ENCODE assay signal across 8 mouse cellular contexts in genomic region chr17:25556630-25557354, GRCm38 (mm10). TPM values are rescaled to one million over a fixed set of nuclear protein-coding genes. Genes with fewer than 3 reads are reported as not detected.
DNase-seq lines count a peak whose midpoint lies in the region; ATAC-seq lines count a peak whose summit lies in the region.

No protein-coding gene starts in this region.

- intact Hi-C loops in left cerebral cortex, postnatal 4 days (cut with DNase I) = no loop called here

- H3K27me3 ChIP-seq in embryonic facial prominence, embryonic 13.5 days = peaks cover 4% of the 10 kb centered on the region; the same call in 1 of the 2 replicates
- peaks cover 11% of the 10 kb centered on the region for H3K27me3 ChIP-seq in intestine, embryonic 15.5 days (replicated peaks)
- H3K27me3 ChIP-seq in midbrain, embryonic 13.5 days = peaks cover 7% of the 10 kb centered on the region

- 0 out of 2 replicates have a peak, but pooled peaks have one; percentile 17 for ATAC-seq in embryonic facial prominence, embryonic 13.5 days (ENCODE audit: insufficient number of reproducible peaks, insufficient read depth, low FRiP score, low TSS enrichment, low read depth)
- no peak for ATAC-seq in intestine, embryonic 15.5 days
- ATAC-seq in midbrain, embryonic 13.5 days = peak; percentile 71
- no peak for ATAC-seq in inflammation-experienced regulatory T-cells, adult 6 months

- 9% methylated on average over 21 of the region's 21 CpGs for WGBS in embryonic facial prominence, embryonic 13.5 days
- 11% methylated on average over 21 of the region's 21 CpGs for WGBS in intestine, embryonic 15.5 days
- 14% methylated on average over 21 of the region's 21 CpGs for WGBS in midbrain, embryonic 13.5 days

- H3K4me1 ChIP-seq in embryonic facial prominence, embryonic 13.5 days = peaks cover 26% of the 10 kb centered on the region
- H3K4me1 ChIP-seq in intestine, embryonic 15.5 days (replicated peaks) = peaks cover 12% of the 10 kb centered on the region
- peaks cover 48% of the 10 kb centered on the region for H3K4me1 ChIP-seq in midbrain, embryonic 13.5 days (replicated peaks)

- H3K36me3 ChIP-seq in embryonic facial prominence, embryonic 13.5 days = no peaks in the 10 kb centered on the region
- H3K36me3 ChIP-seq in intestine, embryonic 15.5 days = no peaks in the 10 kb centered on the region
- H3K36me3 ChIP-seq in midbrain, embryonic 13.5 days = no peaks in the 10 kb centered on the region

- peak overlapping the region; percentile 70 for H3K4me2 ChIP-seq in embryonic facial prominence, embryonic 13.5 days
- H3K4me2 ChIP-seq in intestine, embryonic 15.5 days (replicated peaks) = peak overlapping the region; percentile 54
- H3K4me2 ChIP-seq in midbrain, embryonic 13.5 days (replicated peaks) = peak overlapping the region; percentile 70

- H3K27ac ChIP-seq in embryonic facial prominence, embryonic 13.5 days = peak overlapping the region; percentile 57; the same call in 1 of the 2 replicates
- H3K27ac ChIP-seq in intestine, embryonic 15.5 days = no peak overlapping the region
- H3K27ac ChIP-seq in midbrain, embryonic 13.5 days = peak overlapping the region; percentile 80

- peak overlapping the region; percentile 34 for H3K4me3 ChIP-seq in embryonic facial prominence, embryonic 13.5 days
- H3K4me3 ChIP-seq in intestine, embryonic 15.5 days (replicated peaks) = peak overlapping the region; percentile 15; the same call in 1 of the 2 replicates
- H3K4me3 ChIP-seq in midbrain, embryonic 13.5 days (replicated peaks) = peak overlapping the region; percentile 34

- peak; percentile 78 for DNase-seq in left cerebral cortex, adult 11 months (ENCODE audit: low spot score)
- no peak for DNase-seq in left cerebral cortex, postnatal 4 days
- DNase-seq in ovary, postnatal 10 days (ENCODE audit: low spot score) = no peak
- no peak for DNase-seq in cerebellum, adult 8-10 months

- no peaks in the 10 kb centered on the region for H3K9me3 ChIP-seq in embryonic facial prominence, embryonic 13.5 days
- no peaks in the 10 kb centered on the region for H3K9me3 ChIP-seq in intestine, embryonic 15.5 days
- H3K9me3 ChIP-seq in midbrain, embryonic 13.5 days = no peaks in the 10 kb centered on the region

- peak overlapping the region; percentile 65 for H3K9ac ChIP-seq in embryonic facial prominence, embryonic 13.5 days
- H3K9ac ChIP-seq in intestine, embryonic 15.5 days = no peak overlapping the region
- H3K9ac ChIP-seq in midbrain, embryonic 13.5 days (replicated peaks) = peak overlapping the region; percentile 63

RNA-seq across cellular contexts. Expression of gene Sox8, which starts 13.7 kb away (rescaled TPM):
- total RNA-seq in left cerebral cortex, postnatal 4 days (2021) = 10 to 100 TPM; 29.9 to 38.1 TPM
- polyA plus RNA-seq in embryonic facial prominence, embryonic 13.5 days (2015; fragmentation: Nextera tagmentation; extraction: Ambion mirVana) = 9.1 and 11.1 TPM in 2 replicates
- 5.8 and 6.1 TPM in 2 replicates for polyA plus RNA-seq in intestine, embryonic 15.5 days (2015; fragmentation: Nextera tagmentation; extraction: Ambion mirVana)
- polyA plus RNA-seq in midbrain, embryonic 13.5 days (2015; fragmentation: Nextera tagmentation; extraction: Ambion mirVana) = 5.2 and 7.9 TPM in 2 replicates
- not detected for polyA plus RNA-seq in inflammation-experienced regulatory T-cells, adult 6 months (2017; shearing (Covaris generic))

RNA-seq across cellular contexts. Expression of gene Lmf1, which starts 22.1 kb away (rescaled TPM):
- 10 to 100 TPM; 19.4 to 21.5 TPM for total RNA-seq in left cerebral cortex, postnatal 4 days (2021)
- 28.7 and 33.8 TPM in 2 replicates for polyA plus RNA-seq in embryonic facial prominence, embryonic 13.5 days (2015; fragmentation: Nextera tagmentation; extraction: Ambion mirVana)
- 33.0 and 35.9 TPM in 2 replicates for polyA plus RNA-seq in intestine, embryonic 15.5 days (2015; fragmentation: Nextera tagmentation; extraction: Ambion mirVana)
- 20.6 and 22.9 TPM in 2 replicates for polyA plus RNA-seq in midbrain, embryonic 13.5 days (2015; fragmentation: Nextera tagmentation; extraction: Ambion mirVana)
- polyA plus RNA-seq in inflammation-experienced regulatory T-cells, adult 6 months (2017; shearing (Covaris generic)) = 10 to 100 TPM; 11.3 to 19.4 (median 16.5) TPM

RNA-seq across cellular contexts. Expression of gene Sstr5, which starts 59.7 kb away (rescaled TPM):
- under 1 TPM; 0.58 to 0.72 TPM for total RNA-seq in left cerebral cortex, postnatal 4 days (2021)
- polyA plus RNA-seq in embryonic facial prominence, embryonic 13.5 days (2015; fragmentation: Nextera tagmentation; extraction: Ambion mirVana) = 0.36 and 0.65 TPM in 2 replicates
- polyA plus RNA-seq in intestine, embryonic 15.5 days (2015; fragmentation: Nextera tagmentation; extraction: Ambion mirVana) = 0.49 and 0.73 TPM in 2 replicates
- polyA plus RNA-seq in midbrain, embryonic 13.5 days (2015; fragmentation: Nextera tagmentation; extraction: Ambion mirVana) = 0.15 and 0.24 TPM in 2 replicates
- not detected for polyA plus RNA-seq in inflammation-experienced regulatory T-cells, adult 6 months (2017; shearing (Covaris generic))

Comparison
In these comparisons a context has a peak if more than half of its experiments do, and no peak if none do; other contexts are left out.
1. ATAC-seq: peak in embryonic facial prominence, embryonic 13.5 days (single experiment) and midbrain, embryonic 13.5 days (single experiment); none in intestine, embryonic 15.5 days (single experiment) and inflammation-experienced regulatory T-cells, adult 6 months (single experiment).
2. Peak in every context shown above with its lines, with median percentiles within 50 percentile points of each other: H3K4me2 ChIP-seq and H3K4me3 ChIP-seq.